Mouse (Mus musculus): ENCODE measurements at regions not wholly inside any gene's neighbourhood (a gene's known extent, or its start where the extent isn't known, plus 50 kb on each side); places are given as distances from the start of the nearest gene placed in this dataset.

- DNase-seq (ENCODE audit: low spot score), result no peak
- WGBS, result 68% methylated on average over 1 of the region's 1 CpGs
Observed at GRCm38 (mm10) chr2:46302627-46303026, 1185.4 kb upstream of the Zeb2 start.

GRCm38 (mm10) chr2:46297274-46297843, 1180.2 kb upstream of the Zeb2 start:
- H3K9ac ChIP-seq (ENCODE audit: low read length), result no peak overlapping the region
- H3K27ac ChIP-seq (replicated peaks; ENCODE audit: low read depth, low read length), result no peak overlapping the region
- no peaks in the 10 kb centered on the region for H3K4me1 ChIP-seq (ENCODE audit: control insufficient read depth, insufficient read depth, low read length)
- no peaks in the 10 kb centered on the region for H3K36me3 ChIP-seq (ENCODE audit: control insufficient read depth, insufficient read depth, low read length)
- no peak for ATAC-seq (ENCODE audit: insufficient number of reproducible peaks, low FRiP score, low TSS enrichment, low read depth)
- no peaks in the 10 kb centered on the region for H3K9me3 ChIP-seq (ENCODE audit: control insufficient read depth, low read length)
- 72% methylated on average over 2 of the region's 2 CpGs for whole genome bisulfite sequencing
- no peak overlapping the region for H3K4me3 ChIP-seq (ENCODE audit: low read depth, low read length)
- DNase-seq (ENCODE audit: low spot score), result no peak
- H3K4me2 ChIP-seq (ENCODE audit: low read depth, severe bottlenecking), result no peak overlapping the region
- no peaks in the 10 kb centered on the region for H3K27me3 ChIP-seq (ENCODE audit: control insufficient read depth, insufficient read depth, low read length)

More at GRCm38 (mm10) chr2:46302627-46303026, 1185.4 kb upstream of the Zeb2 start:
- Histone ChIP-seq H3K4me2 (ENCODE audit: low read depth, severe bottlenecking) (no peak overlapping the region), H3K36me3 (ENCODE audit: control insufficient read depth, insufficient read depth, low read length) (no peaks in the 10 kb centered on the region), H3K9me3 (ENCODE audit: control insufficient read depth, low read length) (no peaks in the 10 kb centered on the region), H3K4me1 (ENCODE audit: control insufficient read depth, insufficient read depth, low read length) (no peaks in the 10 kb centered on the region), H3K27ac (replicated peaks; ENCODE audit: low read depth, low read length) (no peak overlapping the region), H3K4me3 (ENCODE audit: low read depth, low read length) (no peak overlapping the region), H3K9ac (ENCODE audit: low read length) (no peak overlapping the region), H3K27me3 (ENCODE audit: control insufficient read depth, insufficient read depth, low read length) (no peaks in the 10 kb centered on the region)
- ATAC-seq (ENCODE audit: insufficient number of reproducible peaks, low FRiP score, low TSS enrichment, low read depth), result no peak

- ATAC-seq (ENCODE audit: insufficient number of reproducible peaks, low FRiP score, low TSS enrichment, low read depth) (no peak), DNase-seq (ENCODE audit: low spot score) (no peak)
- 85% methylated on average over 5 of the region's 5 CpGs for WGBS
- no peak overlapping the region for H3K4me3 ChIP-seq (ENCODE audit: low read depth, low read length)
- H3K27me3 ChIP-seq (ENCODE audit: control insufficient read depth, insufficient read depth, low read length), result no peaks in the 10 kb centered on the region
- no peaks in the 10 kb centered on the region for H3K4me1 ChIP-seq (ENCODE audit: control insufficient read depth, insufficient read depth, low read length)
- H3K4me2 ChIP-seq (ENCODE audit: low read depth, severe bottlenecking), result no peak overlapping the region
- H3K27ac ChIP-seq (replicated peaks; ENCODE audit: low read depth, low read length), result no peak overlapping the region
- no peak overlapping the region for H3K9ac ChIP-seq (ENCODE audit: low read length)
- H3K36me3 ChIP-seq (ENCODE audit: control insufficient read depth, insufficient read depth, low read length), result no peaks in the 10 kb centered on the region
- H3K9me3 ChIP-seq (ENCODE audit: control insufficient read depth, low read length), result no peaks in the 10 kb centered on the region
Observed at GRCm38 (mm10) chr2:46283929-46284598, 1166.9 kb upstream of the Zeb2 start.

- Histone ChIP-seq H3K9ac (ENCODE audit: low read length) (no peak overlapping the region), H3K27me3 (ENCODE audit: control insufficient read depth, insufficient read depth, low read length) (no peaks in the 10 kb centered on the region), H3K4me2 (ENCODE audit: low read depth, severe bottlenecking) (no peak overlapping the region), H3K4me1 (ENCODE audit: control insufficient read depth, insufficient read depth, low read length) (no peaks in the 10 kb centered on the region), H3K27ac (replicated peaks; ENCODE audit: low read depth, low read length) (no peak overlapping the region), H3K4me3 (ENCODE audit: low read depth, low read length) (no peak overlapping the region), H3K9me3 (ENCODE audit: control insufficient read depth, low read length) (no peaks in the 10 kb centered on the region), H3K36me3 (ENCODE audit: control insufficient read depth, insufficient read depth, low read length) (no peaks in the 10 kb centered on the region)
- ATAC-seq (ENCODE audit: insufficient number of reproducible peaks, low FRiP score, low TSS enrichment, low read depth), result no peak
- WGBS, result 79% methylated on average over 2 of the region's 2 CpGs
- no peak for DNase-seq (ENCODE audit: low spot score)
Observed at GRCm38 (mm10) chr2:46280822-46281221, 1163.6 kb upstream of the Zeb2 start.

GRCm38 (mm10) chr2:46261618-46262017, 1144.4 kb upstream of the Zeb2 start:
- no peak overlapping the region for H3K4me2 ChIP-seq (ENCODE audit: low read depth, severe bottlenecking)
- WGBS, result 95% methylated on average over 1 of the region's 1 CpGs

GRCm38 (mm10) chr2:46251562-46251961, 1134.4 kb upstream of the Zeb2 start:
- no peak overlapping the region for H3K9ac ChIP-seq (ENCODE audit: low read length)
- no peak overlapping the region for H3K27ac ChIP-seq (replicated peaks; ENCODE audit: low read depth, low read length)
- ATAC-seq (ENCODE audit: insufficient number of reproducible peaks, low FRiP score, low TSS enrichment, low read depth) (no peak), DNase-seq (ENCODE audit: low spot score) (no peak)
- no peaks in the 10 kb centered on the region for H3K9me3 ChIP-seq (ENCODE audit: control insufficient read depth, low read length)
- H3K4me3 ChIP-seq (ENCODE audit: low read depth, low read length), result no peak overlapping the region
- H3K36me3 ChIP-seq (ENCODE audit: control insufficient read depth, insufficient read depth, low read length), result no peaks in the 10 kb centered on the region
- H3K4me2 ChIP-seq (ENCODE audit: low read depth, severe bottlenecking), result no peak overlapping the region
- 89% methylated on average over 7 of the region's 7 CpGs for WGBS
- no peaks in the 10 kb centered on the region for H3K4me1 ChIP-seq (ENCODE audit: control insufficient read depth, insufficient read depth, low read length)
- no peaks in the 10 kb centered on the region for H3K27me3 ChIP-seq (ENCODE audit: control insufficient read depth, insufficient read depth, low read length)

More at GRCm38 (mm10) chr2:46261618-46262017, 1144.4 kb upstream of the Zeb2 start:
- DNase-seq (ENCODE audit: low spot score) (no peak), ATAC-seq (ENCODE audit: insufficient number of reproducible peaks, low FRiP score, low TSS enrichment, low read depth) (no peak)
- no peak overlapping the region for H3K27ac ChIP-seq (replicated peaks; ENCODE audit: low read depth, low read length)
- H3K36me3 ChIP-seq (ENCODE audit: control insufficient read depth, insufficient read depth, low read length), result no peaks in the 10 kb centered on the region
- H3K9me3 ChIP-seq (ENCODE audit: control insufficient read depth, low read length), result no peaks in the 10 kb centered on the region
- H3K27me3 ChIP-seq (ENCODE audit: control insufficient read depth, insufficient read depth, low read length), result no peaks in the 10 kb centered on the region
- H3K4me3 ChIP-seq (ENCODE audit: low read depth, low read length), result no peak overlapping the region
- H3K9ac ChIP-seq (ENCODE audit: low read length), result no peak overlapping the region
- H3K4me1 ChIP-seq (ENCODE audit: control insufficient read depth, insufficient read depth, low read length), result no peaks in the 10 kb centered on the region

GRCm38 (mm10) chr2:46245717-46246116, 1128.5 kb upstream of the Zeb2 start:
- WGBS, result 71% methylated on average over 3 of the region's 3 CpGs
- Histone ChIP-seq H3K9me3 (ENCODE audit: control insufficient read depth, low read length) (no peaks in the 10 kb centered on the region), H3K27ac (replicated peaks; ENCODE audit: low read depth, low read length) (no peak overlapping the region), H3K4me1 (ENCODE audit: control insufficient read depth, insufficient read depth, low read length) (no peaks in the 10 kb centered on the region), H3K4me3 (ENCODE audit: low read depth, low read length) (no peak overlapping the region), H3K27me3 (ENCODE audit: control insufficient read depth, insufficient read depth, low read length) (no peaks in the 10 kb centered on the region), H3K4me2 (ENCODE audit: low read depth, severe bottlenecking) (no peak overlapping the region), H3K9ac (ENCODE audit: low read length) (no peak overlapping the region), H3K36me3 (ENCODE audit: control insufficient read depth, insufficient read depth, low read length) (no peaks in the 10 kb centered on the region)
- DNase-seq (ENCODE audit: low spot score) (no peak), ATAC-seq (ENCODE audit: insufficient number of reproducible peaks, low FRiP score, low TSS enrichment, low read depth) (no peak)

- Histone ChIP-seq H3K9me3 (ENCODE audit: control insufficient read depth, low read length) (no peaks in the 10 kb centered on the region), H3K4me2 (ENCODE audit: low read depth, severe bottlenecking) (no peak overlapping the region), H3K4me1 (ENCODE audit: control insufficient read depth, insufficient read depth, low read length) (no peaks in the 10 kb centered on the region), H3K27ac (replicated peaks; ENCODE audit: low read depth, low read length) (no peak overlapping the region), H3K36me3 (ENCODE audit: control insufficient read depth, insufficient read depth, low read length) (no peaks in the 10 kb centered on the region), H3K9ac (ENCODE audit: low read length) (no peak overlapping the region), H3K4me3 (ENCODE audit: low read depth, low read length) (no peak overlapping the region), H3K27me3 (ENCODE audit: control insufficient read depth, insufficient read depth, low read length) (no peaks in the 10 kb centered on the region)
- WGBS, result 84% methylated on average over 3 of the region's 3 CpGs
- ATAC-seq (ENCODE audit: insufficient number of reproducible peaks, low FRiP score, low TSS enrichment, low read depth) (no peak), DNase-seq (ENCODE audit: low spot score) (no peak)
Observed at GRCm38 (mm10) chr2:46244697-46245096, 1127.5 kb upstream of the Zeb2 start.

GRCm38 (mm10) chr2:46242806-46243205, 1125.6 kb upstream of the Zeb2 start:
- Histone ChIP-seq H3K4me3 (ENCODE audit: low read depth, low read length) (no peak overlapping the region), H3K4me2 (ENCODE audit: low read depth, severe bottlenecking) (no peak overlapping the region), H3K27me3 (ENCODE audit: control insufficient read depth, insufficient read depth, low read length) (no peaks in the 10 kb centered on the region), H3K27ac (replicated peaks; ENCODE audit: low read depth, low read length) (no peak overlapping the region), H3K4me1 (ENCODE audit: control insufficient read depth, insufficient read depth, low read length) (no peaks in the 10 kb centered on the region), H3K9me3 (ENCODE audit: control insufficient read depth, low read length) (no peaks in the 10 kb centered on the region), H3K9ac (ENCODE audit: low read length) (no peak overlapping the region), H3K36me3 (ENCODE audit: control insufficient read depth, insufficient read depth, low read length) (no peaks in the 10 kb centered on the region)
- no peak for ATAC-seq (ENCODE audit: insufficient number of reproducible peaks, low FRiP score, low TSS enrichment, low read depth)
- no peak for DNase-seq (ENCODE audit: low spot score)

Measured in limb, embryonic 11.5 days (tissue).